Mouse (Mus musculus) liver, adult 2 months (tissue): ENCODE measurements at regions not wholly inside any gene's neighbourhood (a gene's known extent, or its start where the extent isn't known, plus 50 kb on each side); places are given as distances from the start of the nearest gene placed in this dataset.

Experiments used
- DNase-seq: peaks from one replicate; pipeline ENCODE4 v3.0.0-alpha.2; 2011; ENCODE audit warnings: low read depth, low spot score; ENCODE audit errors: extremely low read depth
- H3K27ac ChIP-seq: fragments of 200-500 bp; replicated peaks from 2 replicates; pipeline ENCODE4 v1.5.1; 2012; ENCODE audit warnings: low read depth, mild to moderate bottlenecking, control low read depth, inconsistent platforms, low read length; ENCODE audit not compliant: insufficient read depth
- H3K27me3 ChIP-seq: fragments of 200-500 bp; 2 replicates; pipeline ENCODE4 v1.6.1; 2012; ENCODE audit warnings: mild to moderate bottlenecking, moderate library complexity, low read length, inconsistent platforms; ENCODE audit not compliant: control insufficient read depth, insufficient read depth
- H3K36me3 ChIP-seq: fragments of 200-500 bp; 2 replicates; pipeline ENCODE4 v1.6.1; 2012; ENCODE audit warnings: low read length, inconsistent platforms; ENCODE audit not compliant: control insufficient read depth, insufficient read depth
- H3K4me1 ChIP-seq: fragments of 200-500 bp; 2 replicates; pipeline ENCODE4 v1.6.1; 2011; ENCODE audit warnings: low read length; ENCODE audit not compliant: control insufficient read depth, insufficient read depth
- H3K4me3 ChIP-seq: fragments of 200-500 bp; 2 replicates; pipeline ENCODE4 v1.5.1; 2011; ENCODE audit warnings: low read depth, mild to moderate bottlenecking, control low read depth, low read length, moderate library complexity; ENCODE audit not compliant: insufficient read depth
- H3K79me2 ChIP-seq: fragments of 200-500 bp; 2 replicates; pipeline ENCODE4 v1.6.1; 2012; ENCODE audit warnings: inconsistent platforms, mild to moderate bottlenecking, low read length, moderate library complexity; ENCODE audit not compliant: control insufficient read depth, insufficient read depth
- H3K9ac ChIP-seq: fragments of 200-500 bp; 2 replicates; pipeline ENCODE4 v1.6.1; 2012; ENCODE audit warnings: low read depth, mild to moderate bottlenecking, control low read depth, inconsistent platforms, low read length
- CTCF ChIP-seq: fragments of 200-500 bp; IDR thresholded peaks from 2 replicates; pipeline ENCODE4 v1.5.1; 2011; ENCODE audit warnings: low read depth, low read length, control low read depth
- POLR2A ChIP-seq: fragments of 200-500 bp; IDR thresholded peaks from 2 replicates; pipeline ENCODE4 v1.6.1; 2011; ENCODE audit warnings: low read length, control low read depth; ENCODE audit not compliant: insufficient read depth; ENCODE audit errors: extremely low read depth
- WGBS: fragments of 180-500 bp; shearing (Covaris S2); methylation state at CpG from one replicate; pipeline ENCODE4 v1.1.7; 2018; 5-methylcytosine and 5-hydroxymethylcytosine counted together

- H3K4me3 ChIP-seq, result no peak overlapping the region
- no peaks in the 10 kb centered on the region for H3K27me3 ChIP-seq
- DNase-seq, result no peak
- H3K79me2 ChIP-seq, result no peaks in the 10 kb centered on the region
- TF ChIP-seq POLR2A (no peak), CTCF (no peak)
- no peak overlapping the region for H3K9ac ChIP-seq
- 85% methylated on average over 2 of the region's 2 CpGs for WGBS
- no peaks in the 10 kb centered on the region for H3K4me1 ChIP-seq
- no peaks in the 10 kb centered on the region for H3K36me3 ChIP-seq
- no peak overlapping the region for H3K27ac ChIP-seq
Observed at GRCm38 (mm10) chr3:99512933-99513332, 272.8 kb downstream of the Tbx15 start.

GRCm38 (mm10) chr3:99515751-99516150 lies 275.6 kb downstream of the Tbx15 start:
- TF ChIP-seq CTCF, result no peak
- no peak for TF ChIP-seq POLR2A
- no peaks in the 10 kb centered on the region for H3K79me2 ChIP-seq
- H3K9ac ChIP-seq, result no peak overlapping the region
- H3K4me3 ChIP-seq, result no peak overlapping the region
- no peaks in the 10 kb centered on the region for H3K27me3 ChIP-seq
- H3K4me1 ChIP-seq, result no peaks in the 10 kb centered on the region
- H3K27ac ChIP-seq, result no peak overlapping the region
- DNase-seq, result no peak
- WGBS, result 88% methylated on average over 8 of the region's 8 CpGs
- no peaks in the 10 kb centered on the region for H3K36me3 ChIP-seq

GRCm38 (mm10) chr3:99560917-99561316 lies 320.7 kb downstream of the Tbx15 start:
- DNase-seq, result peak; percentile 0
- TF ChIP-seq POLR2A, result no peak
- TF ChIP-seq CTCF, result no peak
- Histone ChIP-seq H3K27me3 (no peaks in the 10 kb centered on the region), H3K9ac (no peak overlapping the region), H3K79me2 (no peaks in the 10 kb centered on the region), H3K36me3 (no peaks in the 10 kb centered on the region), H3K27ac (no peak overlapping the region), H3K4me3 (no peak overlapping the region), H3K4me1 (no peaks in the 10 kb centered on the region)
- WGBS, result 44% methylated on average over 1 of the region's 1 CpGs

GRCm38 (mm10) chr3:99573335-99573976 lies 311.8 kb upstream of the Spag17 start:
- Histone ChIP-seq H3K4me1 (no peaks in the 10 kb centered on the region), H3K4me3 (no peak overlapping the region), H3K36me3 (no peaks in the 10 kb centered on the region), H3K27ac (no peak overlapping the region), H3K79me2 (no peaks in the 10 kb centered on the region), H3K27me3 (no peaks in the 10 kb centered on the region; the same call in 1 of the 2 replicates), H3K9ac (no peak overlapping the region)
- 75% methylated on average over 6 of the region's 6 CpGs for WGBS
- no peak for DNase-seq
- no peak for TF ChIP-seq CTCF
- no peak for TF ChIP-seq POLR2A

- H3K4me3 ChIP-seq, result no peak overlapping the region
- H3K27me3 ChIP-seq, result no peaks in the 10 kb centered on the region; the same call in 1 of the 2 replicates
- 76% methylated on average over 3 of the region's 3 CpGs for WGBS
- TF ChIP-seq CTCF (no peak), POLR2A (no peak)
- H3K36me3 ChIP-seq, result no peaks in the 10 kb centered on the region
- H3K4me1 ChIP-seq, result no peaks in the 10 kb centered on the region
- H3K9ac ChIP-seq, result no peak overlapping the region
- H3K79me2 ChIP-seq, result no peaks in the 10 kb centered on the region
- no peak for DNase-seq
- H3K27ac ChIP-seq, result no peak overlapping the region
Observed at GRCm38 (mm10) chr3:99573977-99574373, 311.2 kb upstream of the Spag17 start.

GRCm38 (mm10) chr3:99602679-99603078 lies 282.5 kb upstream of the Spag17 start:
- TF ChIP-seq POLR2A (no peak), CTCF (no peak)
- Histone ChIP-seq H3K36me3 (no peaks in the 10 kb centered on the region), H3K4me1 (no peaks in the 10 kb centered on the region), H3K4me3 (no peak overlapping the region), H3K9ac (no peak overlapping the region), H3K27ac (no peak overlapping the region), H3K79me2 (no peaks in the 10 kb centered on the region), H3K27me3 (no peaks in the 10 kb centered on the region)
- WGBS, result 44% methylated on average over 3 of the region's 3 CpGs
- no peak for DNase-seq
